Mouse (Mus musculus): ENCODE results near the gene Ncoa5.

DNA sequence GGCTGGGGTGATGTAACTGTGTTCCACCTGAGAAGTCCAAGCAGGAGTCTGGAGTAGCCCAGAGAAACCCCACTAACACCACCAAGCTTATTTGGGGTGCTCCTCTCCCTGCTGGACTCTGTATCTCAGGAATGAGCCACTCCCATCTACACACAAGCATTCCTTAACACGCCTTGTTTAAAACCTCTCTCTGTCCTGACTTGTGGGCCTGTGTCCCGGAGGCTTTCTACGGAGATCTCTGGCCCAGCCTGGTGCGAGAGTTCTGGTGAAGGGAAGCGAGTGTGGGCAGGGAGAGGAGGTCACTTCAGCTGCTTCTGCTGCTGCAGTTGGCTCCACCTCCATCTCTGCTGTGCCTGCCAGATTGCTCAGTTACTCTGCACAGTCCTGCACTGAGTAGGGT lies 78.5 kb downstream of the Ncoa5 start:
- TF ChIP-seq CTCF (IDR thresholded peaks at IDR 0.05; ENCODE audit: insufficient read depth, low read depth, low read length) (no peak), POLR2A (IDR thresholded peaks at IDR 0.05; ENCODE audit: insufficient read depth, low read depth, low read length) (no peak)

Measured in olfactory bulb, adult 2 months (tissue).